Mouse (Mus musculus): ENCODE measurements around the gene Atp6v0d1. TPM values are rescaled to one million over a fixed set of nuclear protein-coding genes. Genes with fewer than 3 reads are reported as not detected.

The Atp6v0d1 gene
- polyA plus RNA-seq, 1 experiment from 2014 or later, result 129 TPM

DNA sequence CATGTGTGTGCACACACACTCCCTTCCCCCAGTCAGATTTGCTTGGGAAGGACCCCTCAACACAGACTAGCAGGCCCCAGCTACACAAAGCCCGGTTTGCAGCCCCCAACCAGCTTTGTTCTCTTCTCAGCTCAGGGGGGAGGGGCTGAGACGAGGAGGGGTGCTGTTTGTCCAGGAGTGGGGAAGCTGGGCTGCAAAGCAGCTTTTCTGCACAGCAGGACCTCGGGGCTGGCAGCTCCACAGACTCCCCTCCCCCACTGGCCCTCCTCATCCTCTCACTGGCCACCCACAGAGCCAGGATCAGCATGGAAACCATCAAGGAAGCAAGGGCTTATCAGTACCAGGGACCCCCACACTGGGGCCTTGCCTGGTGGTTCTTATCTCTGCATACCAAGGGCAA lies 44.8 kb downstream of the Atp6v0d1 start:
- DNase-seq (ENCODE audit: low spot score, missing footprints) (peak; percentile 94), ATAC-seq (ENCODE audit: low FRiP score) (peak; percentile 69)
- H3K27ac ChIP-seq (ENCODE audit: low read depth, low read length), result peak overlapping the region; percentile 73
- peaks cover 5% of the 10 kb centered on the region; the same call in 1 of the 2 replicates for H3K36me3 ChIP-seq (ENCODE audit: control insufficient read depth, insufficient read depth, low read length)
- peak overlapping the region; percentile 69; the same call in 1 of the 2 replicates for H3K4me3 ChIP-seq (ENCODE audit: low read depth, low read length)
- peak overlapping the region; percentile 98 for H3K4me2 ChIP-seq
- H3K27me3 ChIP-seq (ENCODE audit: control insufficient read depth, insufficient read depth, low read length), result peaks cover 6% of the 10 kb centered on the region; the same call in 1 of the 2 replicates
- peak overlapping the region; percentile 60 for H3K9ac ChIP-seq (ENCODE audit: low read length)
- 0% methylated on average over 3 of the region's 3 CpGs for WGBS
- H3K4me1 ChIP-seq (ENCODE audit: control insufficient read depth, insufficient read depth, low read length), result peaks cover 50% of the 10 kb centered on the region
- H3K9me3 ChIP-seq (ENCODE audit: control insufficient read depth, low read length), result no peaks in the 10 kb centered on the region

DNA sequence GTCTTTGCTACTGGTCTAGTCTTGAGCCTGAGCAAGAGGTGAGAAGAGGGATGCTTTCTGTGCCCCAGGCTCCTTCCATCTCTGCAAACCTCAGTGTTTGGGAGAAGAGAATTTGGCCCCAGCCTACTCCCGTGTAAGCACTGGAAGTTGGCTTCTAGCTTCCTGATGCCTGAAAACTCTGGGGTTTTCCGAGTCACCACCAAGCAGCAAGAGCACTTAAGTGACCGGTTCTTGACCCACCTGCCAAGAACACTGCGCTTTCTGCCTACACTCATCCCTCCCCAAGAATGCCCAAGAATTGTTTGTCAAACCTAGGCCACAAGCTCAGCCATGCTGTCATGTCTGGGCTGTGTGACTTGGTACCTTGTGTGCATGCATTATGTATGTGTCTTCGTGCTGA lies 45.3 kb downstream of the Atp6v0d1 start:
- ATAC-seq (ENCODE audit: low FRiP score) (peak; percentile 1; the same call in 1 of the 2 replicates), DNase-seq (ENCODE audit: low spot score, missing footprints) (peak; percentile 91)
- H3K36me3 ChIP-seq (ENCODE audit: control insufficient read depth, insufficient read depth, low read length), result peaks cover 5% of the 10 kb centered on the region; the same call in 1 of the 2 replicates
- H3K9ac ChIP-seq (ENCODE audit: low read length), result peak overlapping the region; percentile 60
- H3K27ac ChIP-seq (ENCODE audit: low read depth, low read length), result peak overlapping the region; percentile 73
- H3K9me3 ChIP-seq (ENCODE audit: control insufficient read depth, low read length), result no peaks in the 10 kb centered on the region
- H3K4me3 ChIP-seq (ENCODE audit: low read depth, low read length), result peak overlapping the region; percentile 69
- H3K27me3 ChIP-seq (ENCODE audit: control insufficient read depth, insufficient read depth, low read length), result peaks cover 6% of the 10 kb centered on the region; the same call in 1 of the 2 replicates
- WGBS, result 19% methylated on average over 5 of the region's 5 CpGs
- peaks cover 52% of the 10 kb centered on the region for H3K4me1 ChIP-seq (ENCODE audit: control insufficient read depth, insufficient read depth, low read length)
- H3K4me2 ChIP-seq, result peak overlapping the region; percentile 98

DNA sequence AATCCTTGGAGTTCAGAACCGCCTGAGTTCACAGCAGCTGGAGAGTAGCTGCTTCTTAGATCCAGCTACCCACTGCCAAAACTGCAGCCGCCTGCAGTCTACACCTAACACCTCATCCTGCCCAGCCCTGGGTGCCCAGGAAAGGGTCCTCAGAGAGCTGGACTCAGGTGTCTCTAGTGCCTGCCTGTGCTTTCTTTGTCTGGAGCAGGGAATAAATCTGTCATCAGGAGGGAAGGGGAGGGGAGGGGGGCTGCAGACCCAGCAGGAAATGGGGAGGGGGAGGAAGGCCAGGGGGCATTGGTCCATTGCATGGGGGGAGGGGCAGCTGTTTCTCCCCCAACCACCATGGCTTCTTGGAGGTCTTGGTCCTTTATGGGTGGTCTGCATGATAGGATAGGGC lies 46.3 kb downstream of the Atp6v0d1 start:
- H3K4me3 ChIP-seq (ENCODE audit: low read depth, low read length), result peak overlapping the region; percentile 69
- H3K4me2 ChIP-seq, result peak overlapping the region; percentile 98
- no peak for ATAC-seq (ENCODE audit: low FRiP score)
- H3K27me3 ChIP-seq (ENCODE audit: control insufficient read depth, insufficient read depth, low read length), result peaks cover 6% of the 10 kb centered on the region; the same call in 1 of the 2 replicates
- H3K36me3 ChIP-seq (ENCODE audit: control insufficient read depth, insufficient read depth, low read length), result peaks cover 5% of the 10 kb centered on the region; the same call in 1 of the 2 replicates
- H3K4me1 ChIP-seq (ENCODE audit: control insufficient read depth, insufficient read depth, low read length), result peaks cover 52% of the 10 kb centered on the region
- peak overlapping the region; percentile 67 for H3K27ac ChIP-seq (ENCODE audit: low read depth, low read length)
- peak; percentile 93 for DNase-seq (ENCODE audit: low spot score, missing footprints)
- peak overlapping the region; percentile 92 for H3K9ac ChIP-seq (ENCODE audit: low read length)
- WGBS, result 0% methylated on average over 2 of the region's 2 CpGs
- H3K9me3 ChIP-seq (ENCODE audit: control insufficient read depth, low read length), result no peaks in the 10 kb centered on the region

DNA sequence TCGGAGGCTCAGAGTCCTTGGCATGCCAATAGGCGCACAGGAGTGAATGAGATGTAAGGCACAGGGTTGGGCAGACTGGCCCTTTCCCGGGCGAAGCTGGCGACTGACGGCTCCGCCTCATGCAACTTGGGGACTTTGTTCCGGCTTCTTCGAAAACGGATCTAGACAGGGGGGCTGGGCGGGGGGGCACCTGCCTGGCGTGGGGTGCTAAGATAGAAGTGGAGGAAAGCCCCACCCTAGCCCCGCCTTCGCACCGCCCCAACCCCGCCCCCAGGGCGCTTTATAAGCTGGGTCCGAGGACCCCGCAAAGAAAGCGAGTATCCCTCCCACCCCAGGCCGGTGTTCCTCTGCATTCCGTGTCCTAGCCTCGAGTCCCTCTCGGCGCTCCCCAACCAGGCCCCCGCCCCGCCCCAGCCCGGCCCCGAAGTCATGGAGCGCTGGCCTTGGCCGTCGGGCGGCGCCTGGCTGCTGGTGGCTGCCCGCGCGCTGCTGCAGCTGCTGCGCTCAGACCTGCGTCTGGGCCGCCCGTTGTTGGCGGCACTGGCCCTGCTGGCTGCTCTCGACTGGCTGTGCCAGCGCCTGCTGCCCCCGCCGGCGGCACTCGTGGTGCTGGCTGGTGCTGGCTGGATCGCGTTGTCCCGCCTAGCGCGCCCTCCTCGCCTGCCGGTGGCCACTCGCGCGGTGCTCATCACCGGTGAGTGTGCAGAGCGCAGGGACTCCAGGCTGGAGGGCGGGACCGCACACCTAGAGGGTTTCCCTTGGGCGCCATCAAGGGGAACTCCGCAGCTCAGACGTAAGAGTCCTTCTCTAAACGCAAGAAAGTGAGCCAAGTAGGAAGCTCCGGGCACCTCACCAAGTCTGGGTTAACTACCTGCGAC lies 47.2 kb downstream of the Atp6v0d1 start, which contains the start of gene Hsd11b2:
TSS of gene Hsd11b2 (plus strand) at position 320 of the 878 bp plus-strand sequence.
- peaks cover 6% of the 10 kb centered on the region; the same call in 1 of the 2 replicates for H3K27me3 ChIP-seq (ENCODE audit: control insufficient read depth, insufficient read depth, low read length)
- H3K9me3 ChIP-seq (ENCODE audit: control insufficient read depth, low read length), result no peaks in the 10 kb centered on the region
- H3K4me1 ChIP-seq (ENCODE audit: control insufficient read depth, insufficient read depth, low read length), result peaks cover 52% of the 10 kb centered on the region
- H3K4me3 ChIP-seq (ENCODE audit: low read depth, low read length), result peak within 1 kb of the TSS; percentile 69
- peak; percentile 97 for DNase-seq (ENCODE audit: low spot score, missing footprints)
- H3K36me3 ChIP-seq (ENCODE audit: control insufficient read depth, insufficient read depth, low read length), result 0 out of 2 replicates have a peak, but pooled peaks cover 2% of the 10 kb centered on the region
- peak; percentile 71 for ATAC-seq (ENCODE audit: low FRiP score)
- under 1% methylated on average over 67 of the region's 68 CpGs for WGBS
- H3K27ac ChIP-seq (ENCODE audit: low read depth, low read length), result peak within 1 kb of the TSS; percentile 67
- H3K4me2 ChIP-seq, result peak within 1 kb of the TSS; percentile 98
- H3K9ac ChIP-seq (ENCODE audit: low read length), result peak within 1 kb of the TSS; percentile 92

DNA sequence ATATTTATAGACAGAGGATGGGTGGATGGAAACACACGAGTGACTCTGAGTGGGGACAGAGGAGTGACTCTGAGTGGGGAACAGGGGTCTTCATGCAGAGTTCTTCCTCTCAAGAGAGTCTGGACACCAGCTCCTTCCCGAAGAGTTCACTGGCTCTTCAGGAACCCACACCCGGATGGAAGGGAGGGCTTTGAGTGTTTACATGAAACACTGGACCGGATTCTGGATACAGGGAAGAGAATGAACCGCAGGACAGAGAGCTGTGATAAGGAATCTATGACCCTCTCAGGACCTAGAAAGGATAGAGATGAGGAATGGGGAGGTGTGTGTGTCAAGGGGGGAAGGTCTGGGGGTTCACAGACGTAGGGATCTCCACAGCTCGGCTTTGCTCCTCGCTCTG lies 48.5 kb downstream of the Atp6v0d1 start:
- peak; percentile 88 for DNase-seq (ENCODE audit: low spot score, missing footprints)
- WGBS, result 47% methylated on average over 8 of the region's 8 CpGs
- Histone ChIP-seq H3K9me3 (ENCODE audit: control insufficient read depth, low read length) (no peaks in the 10 kb centered on the region), H3K27me3 (ENCODE audit: control insufficient read depth, insufficient read depth, low read length) (peaks cover 6% of the 10 kb centered on the region; the same call in 1 of the 2 replicates), H3K36me3 (ENCODE audit: control insufficient read depth, insufficient read depth, low read length) (no peaks in the 10 kb centered on the region), H3K4me2 (0 out of 2 replicates have a peak overlapping the region, but pooled peaks have one; percentile 6), H3K27ac (ENCODE audit: low read depth, low read length) (no peak overlapping the region), H3K4me1 (ENCODE audit: control insufficient read depth, insufficient read depth, low read length) (peaks cover 52% of the 10 kb centered on the region), H3K9ac (ENCODE audit: low read length) (no peak overlapping the region), H3K4me3 (ENCODE audit: low read depth, low read length) (no peak overlapping the region)
- no peak for ATAC-seq (ENCODE audit: low FRiP score)

DNA sequence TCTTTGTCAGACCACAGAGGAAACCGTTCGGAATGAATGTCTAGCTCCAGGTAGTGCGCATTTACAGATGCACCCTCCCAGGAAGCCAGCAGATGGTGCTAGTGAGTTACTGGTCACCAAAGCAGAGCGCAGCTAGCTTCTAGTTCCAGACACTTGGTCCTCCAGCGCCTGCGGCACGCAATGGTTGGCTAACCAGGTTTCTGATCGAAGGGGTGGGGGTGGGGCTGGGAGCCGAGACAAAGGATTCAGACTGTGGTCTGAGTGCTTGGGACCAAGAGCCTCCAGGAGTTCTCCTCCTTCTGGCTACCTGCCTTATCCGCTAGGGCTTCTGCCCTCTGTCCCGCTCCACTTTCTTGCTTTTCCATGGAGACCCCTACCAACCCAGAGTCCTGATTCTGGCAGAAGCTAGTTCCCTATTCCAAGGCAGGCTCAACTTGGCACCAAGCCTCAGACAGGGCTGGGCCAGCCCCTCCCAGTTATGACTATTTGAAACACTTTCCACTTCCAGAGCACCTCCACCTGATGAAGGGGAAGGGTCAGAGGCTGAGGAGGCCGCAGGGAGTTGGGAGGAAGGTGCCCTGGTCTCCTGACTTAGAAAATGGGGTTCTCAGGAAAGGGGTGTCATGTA lies 49.7 kb downstream of the Atp6v0d1 start:
- Histone ChIP-seq H3K27me3 (ENCODE audit: control insufficient read depth, insufficient read depth, low read length) (peaks cover 6% of the 10 kb centered on the region; the same call in 1 of the 2 replicates), H3K27ac (ENCODE audit: low read depth, low read length) (no peak overlapping the region), H3K4me3 (ENCODE audit: low read depth, low read length) (no peak overlapping the region), H3K4me2 (peak overlapping the region; percentile 33), H3K36me3 (ENCODE audit: control insufficient read depth, insufficient read depth, low read length) (no peaks in the 10 kb centered on the region), H3K9me3 (ENCODE audit: control insufficient read depth, low read length) (no peaks in the 10 kb centered on the region), H3K9ac (ENCODE audit: low read length) (peak overlapping the region; percentile 51), H3K4me1 (ENCODE audit: control insufficient read depth, insufficient read depth, low read length) (peaks cover 42% of the 10 kb centered on the region)
- 9% methylated on average over 12 of the region's 12 CpGs for WGBS
- peak; percentile 54 for ATAC-seq (ENCODE audit: low FRiP score)
- peak; percentile 98 for DNase-seq (ENCODE audit: low spot score, missing footprints)

DNA sequence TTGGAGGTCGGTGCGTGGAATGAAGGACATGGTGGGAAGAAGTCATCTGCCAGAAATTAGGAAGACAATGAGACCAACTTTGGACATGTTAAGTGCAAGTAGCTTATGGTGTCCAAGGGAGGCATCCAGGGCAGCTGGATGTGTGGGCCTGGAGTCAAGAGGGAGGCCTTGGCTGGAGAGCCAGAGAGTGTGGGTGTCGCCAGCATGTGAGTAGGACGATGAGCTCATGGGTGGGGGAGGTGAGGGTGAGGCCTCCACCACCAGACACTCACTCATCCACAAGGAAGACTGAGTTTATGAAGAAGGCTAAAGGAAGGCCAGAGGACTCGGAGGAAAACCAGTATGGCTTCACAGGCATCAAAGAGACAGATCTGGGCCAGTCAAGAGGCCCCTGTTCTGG lies 51.2 kb downstream of the Atp6v0d1 start:
- no peak overlapping the region for H3K4me3 ChIP-seq (ENCODE audit: low read depth, low read length)
- peaks cover 6% of the 10 kb centered on the region; the same call in 1 of the 2 replicates for H3K27me3 ChIP-seq (ENCODE audit: control insufficient read depth, insufficient read depth, low read length)
- 80% methylated on average over 5 of the region's 5 CpGs for WGBS
- H3K27ac ChIP-seq (ENCODE audit: low read depth, low read length), result no peak overlapping the region
- H3K36me3 ChIP-seq (ENCODE audit: control insufficient read depth, insufficient read depth, low read length), result no peaks in the 10 kb centered on the region
- ATAC-seq (ENCODE audit: low FRiP score) (no peak), DNase-seq (ENCODE audit: low spot score, missing footprints) (no peak)
- no peak overlapping the region for H3K4me2 ChIP-seq
- peaks cover 28% of the 10 kb centered on the region for H3K4me1 ChIP-seq (ENCODE audit: control insufficient read depth, insufficient read depth, low read length)
- H3K9me3 ChIP-seq (ENCODE audit: control insufficient read depth, low read length), result no peaks in the 10 kb centered on the region
- no peak overlapping the region for H3K9ac ChIP-seq (ENCODE audit: low read length)

DNA sequence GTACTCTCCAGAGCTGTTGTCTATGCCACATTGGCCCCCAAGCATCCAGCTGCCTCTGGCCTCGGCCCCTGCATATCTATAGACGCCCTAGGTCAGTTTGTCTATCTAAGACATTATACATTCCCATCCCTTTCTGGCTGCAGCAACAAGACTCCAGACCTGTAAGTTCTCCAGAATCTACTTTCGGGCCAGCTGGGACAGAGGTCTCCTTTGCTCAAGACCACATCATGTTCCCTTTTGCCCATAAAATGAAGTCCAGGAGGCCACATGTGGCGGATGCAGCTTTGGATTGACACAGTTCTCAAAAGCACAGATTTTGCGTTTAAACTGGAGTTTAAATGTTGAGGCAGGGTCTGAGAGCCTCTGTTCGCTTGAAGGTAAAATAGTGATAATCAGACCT lies 51.7 kb downstream of the Atp6v0d1 start:
- no peak overlapping the region for H3K9ac ChIP-seq (ENCODE audit: low read length)
- ATAC-seq (ENCODE audit: low FRiP score), result no peak
- H3K4me1 ChIP-seq (ENCODE audit: control insufficient read depth, insufficient read depth, low read length), result peaks cover 23% of the 10 kb centered on the region
- H3K27me3 ChIP-seq (ENCODE audit: control insufficient read depth, insufficient read depth, low read length), result peaks cover 6% of the 10 kb centered on the region; the same call in 1 of the 2 replicates
- DNase-seq (ENCODE audit: low spot score, missing footprints), result no peak
- H3K4me3 ChIP-seq (ENCODE audit: low read depth, low read length), result no peak overlapping the region
- H3K4me2 ChIP-seq, result no peak overlapping the region
- H3K27ac ChIP-seq (ENCODE audit: low read depth, low read length), result no peak overlapping the region
- H3K36me3 ChIP-seq (ENCODE audit: control insufficient read depth, insufficient read depth, low read length), result no peaks in the 10 kb centered on the region
- WGBS, result 90% methylated on average over 6 of the region's 6 CpGs
- H3K9me3 ChIP-seq (ENCODE audit: control insufficient read depth, low read length), result no peaks in the 10 kb centered on the region
